Mouse (Mus musculus): ENCODE measurements around the gene Shisa3.

- TF ChIP-seq POLR2A (IDR thresholded peaks at IDR 0.05; ENCODE audit: control insufficient read depth, extremely low read depth, insufficient read depth, low read length, poor library complexity): no peak
- no peak for TF ChIP-seq CTCF (IDR thresholded peaks at IDR 0.05; ENCODE audit: borderline replicate concordance, control insufficient read depth, extremely low read depth, insufficient read depth, low read length, poor library complexity)
These were observed 62.5 kb downstream of the Shisa3 start for GRCm38 (mm10) chr5:67670158-67670557.

Data from thymus, adult 2 months (tissue).